Mouse (Mus musculus): ENCODE measurements around the gene 1700123O20Rik.

DNA sequence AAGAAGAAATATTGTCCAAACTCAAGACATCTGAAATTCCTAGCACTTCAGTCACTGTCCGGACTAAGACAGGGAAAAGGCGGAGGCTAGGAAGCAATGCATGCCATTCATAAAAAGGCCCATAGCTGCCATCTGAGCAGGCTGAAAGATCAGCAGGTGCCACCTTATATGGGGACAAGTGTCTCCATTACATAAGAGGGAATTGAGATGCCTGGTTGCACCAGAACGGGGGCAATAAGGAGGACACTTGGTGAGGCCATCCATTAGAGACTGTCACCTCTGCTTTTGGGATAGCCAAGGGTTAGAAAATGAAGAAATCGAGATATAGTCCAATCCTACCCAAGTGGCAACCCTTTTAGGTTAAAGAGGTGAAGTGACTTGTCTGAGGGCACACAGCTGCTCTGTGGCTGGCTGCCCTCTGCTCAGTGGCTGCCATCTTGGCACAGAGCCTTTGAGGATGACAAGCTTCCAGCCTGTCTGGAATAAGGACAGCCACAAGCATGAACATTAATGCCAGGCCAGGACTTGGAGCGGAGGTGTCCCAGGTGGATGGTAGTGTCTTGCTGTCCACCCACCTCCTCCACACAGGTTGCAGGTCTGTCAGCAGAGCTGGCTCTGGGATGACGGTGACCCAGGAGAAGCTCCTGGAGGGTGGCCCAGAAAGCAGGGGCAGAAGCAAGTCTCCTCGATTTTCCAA is 34.8 kb downstream of the 1700123O20Rik start:
- no peak for TF ChIP-seq CTCF (IDR thresholded peaks at IDR 0.05; ENCODE audit: low read depth, low read length)
- TF ChIP-seq TAL1 (conservative IDR thresholded peaks at IDR 0.05; ENCODE audit: low read depth, low read length): no peak
- no peak for TF ChIP-seq GATA1 (IDR thresholded peaks at IDR 0.05; ENCODE audit: borderline replicate concordance, low read length)
